8 mouse cellular contexts compared by ENCODE assay signal in genomic region chr8:125067596-125067960, GRCm38 (mm10). TPM values are rescaled to one million over a fixed set of nuclear protein-coding genes. Genes with fewer than 3 reads are reported as not detected.
DNase-seq lines count a peak whose midpoint lies in the region; ATAC-seq lines count a peak whose summit lies in the region.

No protein-coding gene starts in this region.

- H3K36me3 ChIP-seq in heart, embryonic 11.5 days (ENCODE audit: control insufficient read depth, insufficient read depth, low read length): no peaks in the 10 kb centered on the region
- H3K36me3 ChIP-seq in liver, embryonic 16.5 days (ENCODE audit: control insufficient read depth, insufficient read depth): no peaks in the 10 kb centered on the region
- H3K36me3 ChIP-seq in neural tube, embryonic 14.5 days (ENCODE audit: control insufficient read depth, insufficient read depth, low read length): no peaks in the 10 kb centered on the region

- peak; percentile 46 for DNase-seq in adrenal gland, postnatal 25 days
- peak; percentile 62 for DNase-seq in kidney, adult 18-20 months
- no peak for DNase-seq in urinary bladder, postnatal 4 days (ENCODE audit: low spot score in 2 of 2)
- no peak for DNase-seq in frontal cortex, adult 2 months (ENCODE audit: extremely low spot score in 1 of 2, low spot score in 1 of 2)

- H3K9ac ChIP-seq in heart, embryonic 11.5 days (ENCODE audit: low read depth, low read length): 0 out of 2 replicates have a peak overlapping the region, but pooled peaks have one; percentile 23
- H3K9ac ChIP-seq in liver, embryonic 16.5 days (ENCODE audit: low read depth, low read length): no peak overlapping the region
- H3K9ac ChIP-seq in neural tube, embryonic 14.5 days (replicated peaks; ENCODE audit: low read depth, low read length): no peak overlapping the region

- H3K9me3 ChIP-seq in heart, embryonic 11.5 days (replicated peaks; ENCODE audit: control insufficient read depth, low read length): no peaks in the 10 kb centered on the region
- no peaks in the 10 kb centered on the region for H3K9me3 ChIP-seq in liver, embryonic 16.5 days (replicated peaks; ENCODE audit: control insufficient read depth, low read length)
- no peaks in the 10 kb centered on the region for H3K9me3 ChIP-seq in neural tube, embryonic 14.5 days (ENCODE audit: control insufficient read depth, low read length)

- peak; percentile 78 for ATAC-seq in CD4-positive, CD25-positive, alpha-beta regulatory T cell, adult 4 months
- no peak; the same call in 1 of the 2 replicates for ATAC-seq in heart, embryonic 11.5 days (replicated peaks; ENCODE audit: insufficient number of reproducible peaks, low FRiP score, low TSS enrichment)
- ATAC-seq in liver, embryonic 16.5 days (ENCODE audit: low read depth): peak; percentile 41
- peak; percentile 14; the same call in 1 of the 2 replicates for ATAC-seq in neural tube, embryonic 14.5 days (ENCODE audit: low read depth)

- no peaks in the 10 kb centered on the region for H3K27me3 ChIP-seq in heart, embryonic 11.5 days (ENCODE audit: control insufficient read depth, insufficient read depth, low read length)
- no peaks in the 10 kb centered on the region for H3K27me3 ChIP-seq in liver, embryonic 16.5 days (ENCODE audit: control insufficient read depth, insufficient read depth, low read depth, low read length)
- H3K27me3 ChIP-seq in neural tube, embryonic 14.5 days (ENCODE audit: control insufficient read depth, insufficient read depth, low read length): no peaks in the 10 kb centered on the region

- H3K4me2 ChIP-seq in heart, embryonic 11.5 days: no peak overlapping the region
- no peak overlapping the region for H3K4me2 ChIP-seq in liver, embryonic 16.5 days (ENCODE audit: low read depth, low read length)
- H3K4me2 ChIP-seq in neural tube, embryonic 14.5 days (ENCODE audit: low read depth, low read length): no peak overlapping the region

- no peak overlapping the region for H3K4me3 ChIP-seq in heart, embryonic 11.5 days (ENCODE audit: low read depth, low read length)
- no peak overlapping the region for H3K4me3 ChIP-seq in liver, embryonic 16.5 days (ENCODE audit: low read depth, low read length)
- H3K4me3 ChIP-seq in neural tube, embryonic 14.5 days (ENCODE audit: low read depth, low read length): no peak overlapping the region

- peak overlapping the region; percentile 73 for H3K27ac ChIP-seq in heart, embryonic 11.5 days (ENCODE audit: low read depth, low read length)
- H3K27ac ChIP-seq in liver, embryonic 16.5 days (ENCODE audit: low read length): peak overlapping the region; percentile 18; the same call in 1 of the 2 replicates
- peak overlapping the region; percentile 46 for H3K27ac ChIP-seq in neural tube, embryonic 14.5 days (ENCODE audit: low read depth, low read length)

- 60% methylated on average over 9 of the region's 9 CpGs for WGBS in heart, embryonic 11.5 days (ENCODE audit: insufficient replicate concordance)
- WGBS in liver, embryonic 16.5 days (ENCODE audit: insufficient replicate concordance): 15% methylated on average over 9 of the region's 9 CpGs
- 67% methylated on average over 9 of the region's 9 CpGs for WGBS in neural tube, embryonic 14.5 days

- H3K4me1 ChIP-seq in heart, embryonic 11.5 days (ENCODE audit: control insufficient read depth, insufficient read depth, low read length): peaks cover 15% of the 10 kb centered on the region
- H3K4me1 ChIP-seq in liver, embryonic 16.5 days (ENCODE audit: control insufficient read depth, low read depth, low read length): no peaks in the 10 kb centered on the region
- no peaks in the 10 kb centered on the region for H3K4me1 ChIP-seq in neural tube, embryonic 14.5 days (ENCODE audit: control insufficient read depth, insufficient read depth, low read length)

RNA-seq across cellular contexts. Expression of gene Disc1, which starts 13.6 kb away (rescaled TPM):
- polyA plus RNA-seq in CD4-positive, CD25-positive, alpha-beta regulatory T cell, adult 4 months (2017; shearing (Covaris generic)): under 1 TPM in 1 of 2 experiments, not detected in 1; 0.19 TPM
- 2.4 and 2.5 TPM in 2 replicates for total RNA-seq in adrenal gland, postnatal 25 days (2021)
- polyA plus RNA-seq in heart, embryonic 11.5 days (2014; fragmentation: Nextera tagmentation; extraction: Ambion mirVana): 1.8 and 2.1 TPM in 2 replicates
- 0.20 and 0.30 TPM in 2 replicates for polyA plus RNA-seq in liver, embryonic 16.5 days (2015; fragmentation: Nextera tagmentation; extraction: Ambion mirVana)
- polyA plus RNA-seq in neural tube, embryonic 14.5 days (2014; fragmentation: Nextera tagmentation; extraction: Ambion mirVana): 1.0 and 1.2 TPM in 2 replicates
- 0.80 and 1.0 TPM in 2 replicates for polyA plus RNA-seq in frontal cortex, adult 2 months (2012; rRNA removed)

RNA-seq across cellular contexts. Expression of gene Tsnax, which starts 54.8 kb away (rescaled TPM):
- polyA plus RNA-seq in CD4-positive, CD25-positive, alpha-beta regulatory T cell, adult 4 months (2017; shearing (Covaris generic)): 10 to 100 TPM; 68.3 to 82.6 TPM
- total RNA-seq in adrenal gland, postnatal 25 days (2021): 84.8 and 93.5 TPM in 2 replicates
- 90.9 and 101 TPM in 2 replicates for polyA plus RNA-seq in heart, embryonic 11.5 days (2014; fragmentation: Nextera tagmentation; extraction: Ambion mirVana)
- polyA plus RNA-seq in liver, embryonic 16.5 days (2015; fragmentation: Nextera tagmentation; extraction: Ambion mirVana): 34.2 and 35.1 TPM in 2 replicates
- 208 and 215 TPM in 2 replicates for polyA plus RNA-seq in neural tube, embryonic 14.5 days (2014; fragmentation: Nextera tagmentation; extraction: Ambion mirVana)
- 196 and 206 TPM in 2 replicates for polyA plus RNA-seq in frontal cortex, adult 2 months (2012; rRNA removed)

Comparison
In these comparisons a context has a peak if more than half of its experiments do, and no peak if none do; other contexts are left out.
1. DNase-seq: peak in adrenal gland, postnatal 25 days (single experiment) and kidney, adult 18-20 months (single experiment); none in urinary bladder, postnatal 4 days (0 of 2) and frontal cortex, adult 2 months (0 of 2).
2. H3K27ac ChIP-seq: peak in every context shown above with its lines; median percentile 73 in heart, embryonic 11.5 days; 46 in neural tube, embryonic 14.5 days; 18 in liver, embryonic 16.5 days.